Mouse (Mus musculus) spleen, adult 18-20 months (tissue): ENCODE data around the gene Hsd3b7.

Experiments used
- DNase-seq, 2 experiments: peaks; one replicate each; pipeline ENCODE4 v3.0.0; 2022; ENCODE audit warnings: mixed read lengths in 2 of 2

The Hsd3b7 gene

DNA sequence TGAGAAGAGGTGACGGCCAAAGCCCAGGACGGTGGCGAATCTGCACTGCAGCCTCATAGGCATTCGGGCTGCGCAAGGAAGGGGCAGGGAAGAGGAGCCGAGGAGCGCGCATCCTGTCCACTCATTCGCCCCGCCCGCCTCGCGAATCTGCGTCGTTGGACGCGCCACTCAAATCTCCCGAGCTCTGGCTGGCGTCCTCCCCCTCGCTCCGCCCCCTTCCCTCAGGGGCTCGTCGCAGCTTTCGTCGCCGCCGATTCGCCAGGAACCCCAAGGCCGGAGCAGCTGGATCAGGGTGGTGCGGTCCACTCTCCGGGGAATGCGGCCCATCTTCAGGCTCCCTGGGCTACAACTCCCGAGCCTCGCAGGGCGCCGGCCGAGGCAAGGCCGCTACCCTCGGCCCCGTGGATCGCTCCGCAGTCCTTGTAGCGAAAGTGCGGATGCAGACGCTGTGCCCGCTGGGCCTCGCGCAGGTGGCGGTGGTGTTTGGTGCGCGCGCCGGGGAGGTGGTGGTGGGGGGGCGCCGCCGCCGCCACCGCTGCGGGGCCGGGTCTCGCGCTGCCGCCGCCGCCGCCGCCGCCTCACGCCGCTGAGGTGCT is 23.4 kb upstream of the Hsd3b7 start:
- DNase-seq: peak; percentile 92 to 95

GRCm38 (mm10) chr7:127777474-127778266 is 22.7 kb upstream of the Hsd3b7 start:
- peak; percentile 45 to 57 for DNase-seq

DNA sequence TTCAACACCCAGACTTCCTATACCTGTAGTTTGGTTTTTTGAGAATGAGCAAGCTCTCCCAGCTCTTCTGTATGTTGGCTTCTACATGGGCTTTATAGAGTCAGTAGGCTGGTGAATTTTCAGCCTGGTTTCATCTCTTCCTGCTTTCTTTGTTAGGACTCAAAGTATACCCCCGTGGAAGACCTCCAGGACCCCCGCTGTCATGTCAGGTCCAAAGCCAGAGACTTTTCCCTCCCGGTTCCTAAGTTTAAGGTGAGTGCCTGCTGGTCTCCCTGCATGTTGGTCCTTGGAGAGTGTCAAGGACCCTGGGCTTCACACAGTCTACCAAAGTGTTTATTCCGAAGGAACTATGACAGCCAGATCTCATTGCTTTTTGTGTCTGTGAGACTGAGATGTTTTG is 22.1 kb upstream of the Hsd3b7 start:
- no peak for DNase-seq

GRCm38 (mm10) chr7:127785308-127785707 is 15.1 kb upstream of the Hsd3b7 start, which contains the start of gene Gm49388:
Gene Gm49388, plus strand, starts transcription at chr7:127785608.
- DNase-seq: no peak

- no peak for DNase-seq
These were observed 3.1 kb upstream of the Hsd3b7 start for GRCm38 (mm10) chr7:127797076-127797845.

GRCm38 (mm10) chr7:127798591-127798990 is 1.8 kb upstream of the Hsd3b7 start:
- DNase-seq: no peak

DNA sequence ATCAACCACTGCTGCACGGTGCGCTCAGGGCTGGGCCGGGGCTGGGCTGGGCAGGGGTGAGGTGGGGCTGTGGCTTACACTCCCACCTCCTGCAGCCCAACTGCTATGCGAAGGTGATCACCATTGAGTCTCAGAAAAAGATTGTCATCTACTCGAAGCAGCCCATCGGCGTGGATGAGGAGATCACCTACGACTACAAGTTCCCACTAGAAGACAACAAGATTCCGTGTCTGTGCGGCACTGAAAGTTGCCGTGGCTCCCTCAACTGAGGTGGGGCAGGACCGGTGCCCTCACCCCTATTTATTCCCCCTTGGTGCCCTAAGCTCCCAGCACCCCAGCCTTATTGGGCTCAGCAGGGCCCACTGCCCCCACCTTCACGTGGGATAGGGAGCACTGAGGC is 1.2 kb upstream of the Hsd3b7 start:
- no peak for DNase-seq

- DNase-seq: no peak
These were observed 666 bp upstream of the Hsd3b7 start for GRCm38 (mm10) chr7:127799738-127800137.

DNA sequence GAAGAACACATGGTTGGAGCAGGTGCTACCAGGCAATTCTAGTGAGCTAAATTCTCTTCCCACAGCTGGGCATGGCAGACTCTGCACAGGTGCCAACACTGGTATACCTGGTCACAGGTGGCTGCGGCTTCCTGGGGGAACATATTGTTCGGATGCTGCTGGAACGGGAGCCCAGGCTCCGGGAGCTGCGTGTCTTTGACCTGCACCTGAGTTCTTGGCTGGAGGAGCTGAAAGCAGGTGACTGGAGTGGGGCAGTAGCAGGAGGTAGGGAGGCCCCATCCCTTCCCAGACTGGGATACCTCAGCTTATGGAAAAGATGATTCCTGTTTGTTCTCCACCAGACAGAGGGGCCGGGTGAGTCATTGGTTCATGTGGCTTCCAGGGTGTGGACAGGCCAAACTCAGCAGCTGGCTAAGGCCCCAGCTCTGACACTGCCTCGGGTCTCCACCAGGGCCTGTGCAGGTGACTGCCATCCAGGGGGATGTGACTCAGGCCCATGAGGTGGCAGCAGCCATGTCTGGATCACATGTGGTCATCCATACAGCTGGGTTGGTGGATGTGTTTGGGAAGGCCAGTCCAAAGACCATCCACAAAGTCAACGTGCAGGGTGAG is 712 bp downstream of the Hsd3b7 start:
- DNase-seq: no peak

- no peak for DNase-seq
These were observed 1.9 kb downstream of the Hsd3b7 start for GRCm38 (mm10) chr7:127802313-127802712.

- DNase-seq: no peak
These were observed 8.4 kb downstream of the Hsd3b7 start for GRCm38 (mm10) chr7:127808821-127809220.

GRCm38 (mm10) chr7:127809846-127810245 is 9.4 kb downstream of the Hsd3b7 start:
- no peak for DNase-seq

- DNase-seq: no peak
These were observed 10.2 kb downstream of the Hsd3b7 start for GRCm38 (mm10) chr7:127810650-127811049.

- DNase-seq: no peak
These were observed 10.8 kb downstream of the Hsd3b7 start for GRCm38 (mm10) chr7:127811240-127811639.

DNA sequence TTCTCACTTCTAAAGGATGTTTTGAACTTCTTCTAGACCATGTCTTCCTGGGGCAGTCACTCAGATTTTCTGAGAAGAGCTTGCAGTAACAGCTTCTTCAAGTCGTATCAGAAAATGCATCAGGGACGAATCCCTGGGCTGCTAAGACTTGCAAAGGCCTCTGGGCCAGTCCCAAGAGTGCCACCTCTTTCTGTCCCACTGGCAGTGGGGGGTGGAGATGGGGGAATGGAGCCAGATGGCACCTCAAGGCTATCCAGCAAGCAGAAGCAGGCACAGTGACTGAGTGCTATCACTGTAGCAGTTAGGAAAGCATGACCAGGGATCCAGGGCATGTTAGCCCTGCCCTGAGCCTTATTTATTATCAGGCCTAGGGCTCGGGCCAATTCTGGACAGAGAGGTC is 11.9 kb downstream of the Hsd3b7 start:
- no peak for DNase-seq

DNA sequence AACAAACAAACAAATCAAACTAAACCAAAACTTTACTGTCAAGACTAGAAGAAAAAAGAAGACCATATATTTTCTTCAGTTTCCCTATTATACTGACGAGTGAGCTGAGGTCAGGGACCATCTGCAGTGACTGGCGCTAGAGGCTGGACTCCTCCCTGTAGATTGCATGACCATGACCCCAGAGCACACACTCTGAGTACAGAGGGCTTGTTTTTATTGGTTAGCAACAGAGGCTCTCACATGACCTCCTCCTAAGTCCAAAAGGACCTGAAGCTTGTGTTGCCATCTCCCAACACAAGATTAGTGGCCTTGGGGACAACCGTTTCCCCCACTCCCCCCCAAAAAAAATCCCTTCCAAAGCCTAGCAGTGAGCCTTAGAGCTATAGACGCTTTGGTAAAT is 13.4 kb downstream of the Hsd3b7 start:
- DNase-seq: no peak

DNA sequence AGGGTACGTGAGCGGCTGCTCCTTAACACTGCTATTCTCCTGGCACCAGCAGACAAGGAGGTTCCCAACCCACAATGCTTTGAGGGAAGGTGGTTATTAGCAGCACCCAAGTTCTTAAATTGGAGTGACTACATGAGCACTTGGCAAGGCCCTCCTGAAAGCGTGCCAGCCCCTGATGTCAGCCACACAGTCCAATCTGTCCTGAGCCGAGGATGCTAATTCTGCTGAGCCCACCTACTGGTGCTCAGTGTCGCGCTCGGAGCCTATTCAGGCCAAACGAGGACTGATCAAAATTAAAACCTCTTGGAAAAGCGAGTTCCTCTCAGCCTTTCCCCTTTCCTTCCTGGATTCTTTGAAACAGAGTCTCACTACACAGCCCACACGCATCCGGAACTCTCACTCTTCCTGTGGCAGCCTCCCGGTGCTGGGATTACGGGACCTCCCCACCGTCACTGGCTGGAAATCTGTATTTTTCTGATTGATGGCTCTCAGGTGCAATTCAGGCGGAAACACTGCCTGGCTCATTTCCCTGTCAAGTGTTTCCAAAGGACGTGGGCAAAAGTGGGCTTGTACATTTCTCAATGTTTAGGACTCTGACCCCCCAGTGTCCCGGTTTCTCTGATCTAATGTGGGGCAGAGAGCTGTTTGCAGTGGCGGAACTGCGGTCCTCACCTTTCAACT is 14.0 kb downstream of the Hsd3b7 start:
- no peak for DNase-seq

DNA sequence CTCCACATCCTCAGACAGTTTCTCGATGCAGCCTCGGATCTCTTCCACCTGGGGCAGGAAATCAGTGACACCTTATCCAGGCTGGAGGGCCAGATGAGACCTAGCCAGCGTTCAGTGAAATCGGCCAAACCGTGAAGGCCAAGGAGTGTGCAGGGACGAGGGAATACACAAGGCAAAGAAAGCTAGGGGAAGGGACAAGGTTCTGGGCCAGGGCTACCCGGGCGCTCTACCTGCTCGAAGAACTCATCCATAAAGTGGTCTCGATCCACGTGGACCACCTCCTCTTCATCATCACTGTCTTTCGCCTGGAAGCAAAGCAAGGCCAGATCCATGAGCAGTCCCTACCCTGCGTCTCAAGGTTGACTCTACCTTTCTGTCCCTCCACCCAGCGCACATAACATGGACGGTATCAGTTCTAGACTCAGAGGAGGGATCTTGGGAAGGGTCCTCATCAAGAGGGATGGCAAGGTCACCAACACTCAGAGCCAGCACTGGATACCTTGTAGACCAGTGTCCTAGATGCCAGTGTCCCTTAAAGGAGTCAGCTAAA is 14.8 kb downstream of the Hsd3b7 start:
- no peak for DNase-seq

DNA sequence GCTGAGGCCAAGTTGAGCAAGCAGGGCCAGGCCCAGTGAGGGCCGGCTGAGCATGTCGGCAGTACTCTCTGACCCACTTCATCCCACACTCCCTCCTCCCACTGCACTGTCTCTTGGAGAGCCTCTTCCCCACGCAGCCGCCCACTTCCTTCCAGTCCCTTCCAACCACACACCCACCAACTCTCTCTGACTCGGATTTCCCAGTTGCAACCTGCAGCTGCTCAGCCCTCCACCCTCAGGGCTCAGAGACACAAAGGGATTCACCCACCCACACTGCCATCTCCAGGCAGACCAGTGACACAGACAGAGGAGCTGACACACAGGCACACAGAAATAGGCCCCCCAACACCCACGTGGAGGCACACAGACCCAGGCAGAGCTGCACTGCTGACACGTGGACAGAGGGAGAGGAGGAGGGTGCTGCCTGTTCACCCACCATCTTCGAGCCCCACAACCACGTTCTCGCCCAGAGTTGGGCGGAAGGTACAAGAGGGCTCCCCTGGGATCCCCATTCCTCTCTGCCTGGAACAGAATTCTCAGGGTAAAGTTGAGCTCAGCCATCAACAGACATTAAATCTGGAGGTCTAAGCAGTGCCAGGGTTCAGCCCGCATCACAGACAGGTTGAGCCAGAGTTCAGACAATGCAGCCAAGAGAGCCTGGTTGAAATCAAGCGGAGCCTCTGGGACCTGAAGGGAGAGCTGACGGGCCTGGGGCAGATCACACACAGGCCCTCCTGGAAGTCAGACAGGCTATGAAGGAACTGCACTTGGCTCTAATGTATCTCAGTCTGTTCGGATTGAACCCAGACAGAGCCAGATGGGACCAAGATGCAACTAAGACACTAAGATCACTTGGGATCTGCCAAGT is 15.8 kb downstream of the Hsd3b7 start:
- no peak for DNase-seq

- no peak for DNase-seq
These were observed 16.6 kb downstream of the Hsd3b7 start for GRCm38 (mm10) chr7:127817053-127817452.

DNA sequence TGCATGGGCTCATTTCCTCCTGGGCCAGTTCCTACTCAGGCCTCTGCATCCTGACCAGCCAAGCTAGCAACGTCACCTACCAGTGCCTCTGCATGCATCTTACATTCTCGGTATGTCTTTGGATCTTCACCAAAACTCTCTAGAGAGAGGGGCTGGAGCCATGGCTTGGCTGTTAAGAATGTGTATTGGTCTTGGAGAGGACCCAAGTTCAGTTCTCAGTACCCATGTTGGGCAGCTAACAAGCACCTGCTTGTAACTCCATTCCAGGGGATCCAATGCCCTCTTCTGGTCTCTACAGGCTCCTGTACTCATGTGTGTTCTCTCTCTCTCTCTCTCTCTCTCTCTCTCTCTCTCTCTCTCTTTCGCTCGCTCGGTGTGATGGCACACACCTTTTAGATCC is 17.4 kb downstream of the Hsd3b7 start:
- DNase-seq: no peak
